14 mouse cellular contexts compared by ENCODE assay signal in the genomic region with DNA sequence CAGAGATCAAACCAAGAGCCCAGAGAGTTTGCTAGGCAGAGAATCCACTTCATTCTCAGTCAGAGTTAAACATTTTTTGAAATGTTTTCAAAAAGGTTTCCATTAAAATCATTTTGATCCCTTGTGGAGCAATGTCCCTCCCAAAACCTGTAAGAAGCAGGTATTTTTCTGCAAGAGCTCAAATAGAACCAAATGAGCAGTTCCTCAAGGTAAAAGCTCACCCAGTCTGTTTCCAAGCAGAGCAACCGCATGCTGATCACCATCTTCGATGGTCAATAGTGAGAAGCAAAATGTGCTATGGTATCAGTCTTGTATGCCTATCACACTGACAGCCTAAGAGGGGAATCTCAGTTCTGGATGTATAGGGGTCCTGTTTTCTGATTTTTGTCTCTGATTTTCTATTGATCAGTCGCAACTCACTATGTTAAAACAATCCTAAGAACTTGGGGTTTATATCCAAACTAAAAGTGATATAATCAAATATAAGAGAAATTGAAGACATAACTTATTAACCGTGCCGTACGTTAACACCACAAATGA.
A peak's percentile ranks its signal among the peaks of the same experiment; 100 is the strongest.
DNase-seq lines count a peak whose midpoint lies in the region; ATAC-seq and TF ChIP-seq lines count a peak whose summit lies in the region.
"Had no signal": no experiment of that assay in that cellular context is flagged by ENCODE, and none has a peak within 500 bp of the region (broad histone marks: within the 10 kb centered on the region; RNA-seq: fewer than 3 reads in every experiment).

No protein-coding gene starts in this region.

- no peak overlapping the region for H3K4me2 ChIP-seq in midbrain, embryonic 13.5 days (replicated peaks)
- peak overlapping the region; percentile 30 for H3K4me2 ChIP-seq in forebrain, embryonic 15.5 days (replicated peaks)
- H3K4me2 ChIP-seq in neural tube, embryonic 15.5 days: no peak overlapping the region
- H3K4me2 ChIP-seq: embryonic facial prominence, embryonic 12.5 days; limb, embryonic 13.5 days had no signal

- ATAC-seq in midbrain, embryonic 13.5 days: no peak
- no peak for ATAC-seq in forebrain, embryonic 15.5 days (replicated peaks)
- no peak for ATAC-seq in neural tube, embryonic 15.5 days (ENCODE audit: low FRiP score)

- no peak for TF ChIP-seq POLR2A in cerebellum, adult 2 months (IDR thresholded peaks at IDR 0.05; ENCODE audit: borderline replicate concordance, insufficient read depth, low read length)

- no peaks in the 10 kb centered on the region for H3K36me3 ChIP-seq in midbrain, embryonic 13.5 days
- no peaks in the 10 kb centered on the region for H3K36me3 ChIP-seq in midbrain, embryonic 10.5 days
- no peaks in the 10 kb centered on the region for H3K36me3 ChIP-seq in forebrain, embryonic 15.5 days
- no peaks in the 10 kb centered on the region for H3K36me3 ChIP-seq in neural tube, embryonic 15.5 days
- H3K36me3 ChIP-seq: embryonic facial prominence, embryonic 12.5 days; limb, embryonic 13.5 days had no signal

- H3K9me3 ChIP-seq in midbrain, embryonic 13.5 days: no peaks in the 10 kb centered on the region
- H3K9me3 ChIP-seq in midbrain, embryonic 10.5 days (replicated peaks): no peaks in the 10 kb centered on the region
- no peaks in the 10 kb centered on the region for H3K9me3 ChIP-seq in forebrain, embryonic 15.5 days
- no peaks in the 10 kb centered on the region for H3K9me3 ChIP-seq in neural tube, embryonic 15.5 days (replicated peaks)
- H3K9me3 ChIP-seq: embryonic facial prominence, embryonic 12.5 days; limb, embryonic 13.5 days had no signal

- DNase-seq in cerebellum, adult 2 months: peak; percentile 46 to 49
- DNase-seq in cerebellum, adult 11-12 months: no peak
- DNase-seq in midbrain, embryonic 10.5 days (ENCODE audit: low spot score): no peak
- no peak for DNase-seq in spleen, postnatal 4 days (ENCODE audit: low spot score in 2 of 2)
- DNase-seq in lung, postnatal 4 days: no peak
- DNase-seq: heart, adult 11 months; kidney, adult 8-10 months; thymus, postnatal 36 days had no signal

- no peak overlapping the region for H3K9ac ChIP-seq in midbrain, embryonic 13.5 days (replicated peaks)
- H3K9ac ChIP-seq in forebrain, embryonic 15.5 days (replicated peaks): peak overlapping the region; percentile 45
- H3K9ac ChIP-seq in neural tube, embryonic 15.5 days (replicated peaks): no peak overlapping the region
- H3K9ac ChIP-seq: embryonic facial prominence, embryonic 12.5 days; limb, embryonic 13.5 days had no signal

- H3K27ac ChIP-seq in cerebellum, adult 2 months (ENCODE audit: insufficient read depth, low read length): peak overlapping the region; percentile 59; the same call in 1 of the 2 replicates
- H3K27ac ChIP-seq in midbrain, embryonic 13.5 days: 0 out of 2 replicates have a peak overlapping the region, but pooled peaks have one; percentile 30
- H3K27ac ChIP-seq in midbrain, embryonic 10.5 days (replicated peaks): no peak overlapping the region
- peak overlapping the region; percentile 95 for H3K27ac ChIP-seq in forebrain, embryonic 15.5 days (replicated peaks)
- peak overlapping the region; percentile 28; the same call in 1 of the 2 replicates for H3K27ac ChIP-seq in neural tube, embryonic 15.5 days (replicated peaks)
- H3K27ac ChIP-seq: embryonic facial prominence, embryonic 12.5 days; limb, embryonic 13.5 days had no signal

- H3K4me1 ChIP-seq in cerebellum, adult 2 months (ENCODE audit: control insufficient read depth, insufficient read depth, low read length): peaks cover 9% of the 10 kb centered on the region; the same call in 1 of the 2 replicates
- peaks cover 13% of the 10 kb centered on the region for H3K4me1 ChIP-seq in midbrain, embryonic 13.5 days (replicated peaks)
- peaks cover 7% of the 10 kb centered on the region for H3K4me1 ChIP-seq in midbrain, embryonic 10.5 days
- peaks cover 35% of the 10 kb centered on the region for H3K4me1 ChIP-seq in forebrain, embryonic 15.5 days
- H3K4me1 ChIP-seq in neural tube, embryonic 15.5 days: peaks cover 12% of the 10 kb centered on the region
- H3K4me1 ChIP-seq: embryonic facial prominence, embryonic 12.5 days; limb, embryonic 13.5 days had no signal

- TF ChIP-seq CTCF in cerebellum, adult 2 months (IDR thresholded peaks at IDR 0.05; ENCODE audit: borderline replicate concordance, insufficient read depth, low read depth, low read length): no peak

- H3K27me3 ChIP-seq in cerebellum, adult 2 months (ENCODE audit: control insufficient read depth, insufficient read depth, low read length): no peaks in the 10 kb centered on the region
- no peaks in the 10 kb centered on the region for H3K27me3 ChIP-seq in midbrain, embryonic 13.5 days
- H3K27me3 ChIP-seq in midbrain, embryonic 10.5 days (ENCODE audit: low read depth, poor library complexity, severe bottlenecking): peaks cover 24% of the 10 kb centered on the region
- H3K27me3 ChIP-seq in forebrain, embryonic 15.5 days: no peaks in the 10 kb centered on the region
- no peaks in the 10 kb centered on the region for H3K27me3 ChIP-seq in neural tube, embryonic 15.5 days (replicated peaks)
- H3K27me3 ChIP-seq: CH12.LX; embryonic facial prominence, embryonic 12.5 days; limb, embryonic 13.5 days had no signal

- peak overlapping the region; percentile 28 for H3K4me3 ChIP-seq in cerebellum, adult 2 months (replicated peaks; ENCODE audit: insufficient read depth, low read depth, low read length)
- H3K4me3 ChIP-seq in midbrain, embryonic 13.5 days (replicated peaks): no peak overlapping the region
- no peak overlapping the region for H3K4me3 ChIP-seq in midbrain, embryonic 10.5 days
- no peak overlapping the region for H3K4me3 ChIP-seq in forebrain, embryonic 15.5 days
- H3K4me3 ChIP-seq in neural tube, embryonic 15.5 days (replicated peaks): no peak overlapping the region
- H3K4me3 ChIP-seq: embryonic facial prominence, embryonic 12.5 days; limb, embryonic 13.5 days had no signal

- WGBS in cerebellum, adult 2 months: 26% methylated on average over 6 of the region's 6 CpGs
- WGBS in midbrain, embryonic 13.5 days: 86% methylated on average over 6 of the region's 6 CpGs
- 92% methylated on average over 6 of the region's 6 CpGs for WGBS in midbrain, embryonic 10.5 days
- 41% methylated on average over 6 of the region's 6 CpGs for WGBS in forebrain, embryonic 15.5 days
- 57% methylated on average over 6 of the region's 6 CpGs for WGBS in neural tube, embryonic 15.5 days

Comparison
In these comparisons a context has a peak if more than half of its experiments do, and no peak if none do; other contexts are left out.
1. DNase-seq: peak in cerebellum, adult 2 months (2 of 2); none in cerebellum, adult 11-12 months (single experiment), midbrain, embryonic 10.5 days (single experiment), spleen, postnatal 4 days (0 of 2) and lung, postnatal 4 days (0 of 2).